Mouse (Mus musculus) forebrain, embryonic 15.5 days (tissue): Measurements from ENCODE around the gene Foxp1. TPM values are rescaled to one million over a fixed set of nuclear protein-coding genes. Genes with fewer than 3 reads are reported as not detected.

Experiments used
- ATAC-seq: fragments of 200-750 bp; cut with Nextera tagmentation; replicated peaks from 2 replicates; pipeline ENCODE4 v1.8.0; 2017; ENCODE audit warnings: mild to moderate bottlenecking, moderate TSS enrichment, moderate library complexity
- H3K27ac ChIP-seq: fragments of 300-500 bp; sonication (generic); replicated peaks from 2 replicates; pipeline ENCODE4 v1.5.1; 2015; ENCODE audit warnings: mild to moderate bottlenecking, inconsistent platforms
- H3K27me3 ChIP-seq: fragments of 300-500 bp; sonication (generic); 2 replicates; pipeline ENCODE4 v1.6.1; 2015; ENCODE audit warnings: inconsistent platforms
- H3K36me3 ChIP-seq: fragments of 300-500 bp; sonication (generic); 2 replicates; pipeline ENCODE4 v1.6.1; 2015; ENCODE audit warnings: mild to moderate bottlenecking, inconsistent platforms
- H3K4me1 ChIP-seq: fragments of 300-500 bp; sonication (generic); 2 replicates; pipeline ENCODE4 v1.6.1; 2015; ENCODE audit warnings: inconsistent platforms
- H3K4me2 ChIP-seq: fragments of 300-500 bp; sonication (generic); replicated peaks from 2 replicates; pipeline ENCODE4 v1.6.1; 2015; ENCODE audit warnings: mild to moderate bottlenecking, inconsistent platforms
- H3K4me3 ChIP-seq: fragments of 300-500 bp; sonication (generic); 2 replicates; pipeline ENCODE4 v1.5.1; 2015; ENCODE audit warnings: mild to moderate bottlenecking, inconsistent platforms
- H3K9ac ChIP-seq: fragments of 300-500 bp; sonication (generic); replicated peaks from 2 replicates; pipeline ENCODE4 v1.6.1; 2015; ENCODE audit warnings: mild to moderate bottlenecking, inconsistent platforms
- H3K9me3 ChIP-seq: fragments of 300-500 bp; sonication (generic); 2 replicates; pipeline ENCODE4 v1.6.1; 2016; ENCODE audit warnings: inconsistent platforms
- WGBS: fragments of 180-500 bp; shearing (Covaris S2); methylation state at CpG from one replicate; pipeline ENCODE4 v1.1.7; 2015; ENCODE audit warnings: mixed read lengths; 5-methylcytosine and 5-hydroxymethylcytosine counted together
- polyA plus RNA-seq: library from polyadenylated mRNA; unstranded; fragments of >200 nt; fragmentation: Nextera tagmentation; extraction: Ambion mirVana; gene quantifications from 2 replicates; pipeline ENCODE4 v1.2.1, GENCODE M21; 2015

The Foxp1 gene
- polyA plus RNA-seq, 1 experiment from 2014 or later: 102 TPM

DNA sequence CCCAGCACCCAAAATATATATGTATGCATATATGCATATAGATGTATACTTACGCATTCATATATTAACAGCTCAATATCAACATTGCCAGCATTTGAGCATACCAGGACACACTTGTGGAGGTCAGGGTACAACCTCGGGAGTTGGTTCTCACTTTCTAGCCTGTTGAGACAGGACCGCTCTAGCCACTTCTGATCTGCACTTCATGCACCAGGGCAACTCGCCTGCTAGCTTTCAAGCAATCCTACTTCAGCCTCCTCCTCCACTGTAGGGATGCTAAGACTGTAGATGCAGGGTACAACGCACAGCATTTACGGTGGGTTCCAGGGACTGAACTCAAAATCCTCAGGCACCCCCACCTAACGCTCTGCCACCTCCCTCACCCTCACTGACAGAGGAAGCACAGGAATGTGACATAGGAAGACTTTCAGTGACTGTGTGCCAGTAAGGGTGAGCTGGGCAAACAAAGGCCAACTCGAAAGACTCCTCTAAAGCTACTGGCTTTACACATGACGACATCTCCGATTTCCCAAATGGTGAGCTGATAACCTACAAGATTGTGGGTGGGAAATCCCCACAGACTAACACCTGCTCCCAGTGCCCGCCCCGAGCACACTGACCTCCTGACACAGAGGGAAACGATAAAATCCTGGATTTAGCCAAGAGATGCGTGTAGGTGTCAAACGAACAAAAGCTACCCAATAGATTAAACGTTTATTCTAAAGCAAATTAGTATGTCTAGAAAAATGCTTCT lies 93.0 kb downstream of the Foxp1 start:
- H3K4me2 ChIP-seq: no peak overlapping the region
- no peak overlapping the region for H3K27ac ChIP-seq
- 84% methylated on average over 16 of the region's 16 CpGs for WGBS
- ATAC-seq: no peak
- H3K36me3 ChIP-seq: no peaks in the 10 kb centered on the region
- H3K4me1 ChIP-seq: peaks cover 7% of the 10 kb centered on the region
- H3K9me3 ChIP-seq: no peaks in the 10 kb centered on the region
- no peak overlapping the region for H3K9ac ChIP-seq
- H3K4me3 ChIP-seq: no peak overlapping the region
- no peaks in the 10 kb centered on the region for H3K27me3 ChIP-seq

- ATAC-seq: no peak
- Histone ChIP-seq H3K9ac (no peak overlapping the region), H3K36me3 (no peaks in the 10 kb centered on the region), H3K27ac (no peak overlapping the region), H3K27me3 (no peaks in the 10 kb centered on the region), H3K4me1 (peaks cover 7% of the 10 kb centered on the region), H3K4me3 (no peak overlapping the region), H3K9me3 (no peaks in the 10 kb centered on the region), H3K4me2 (no peak overlapping the region)
- WGBS: 67% methylated on average over 2 of the region's 2 CpGs
These were observed 93.6 kb downstream of the Foxp1 start for GRCm38 (mm10) chr6:99428961-99429360.

GRCm38 (mm10) chr6:99427301-99427700 lies 95.2 kb downstream of the Foxp1 start:
- peaks cover 4% of the 10 kb centered on the region for H3K4me1 ChIP-seq
- WGBS: 87% methylated on average over 4 of the region's 4 CpGs
- H3K4me2 ChIP-seq: no peak overlapping the region
- ATAC-seq: no peak
- H3K27me3 ChIP-seq: no peaks in the 10 kb centered on the region
- no peak overlapping the region for H3K27ac ChIP-seq
- H3K9ac ChIP-seq: no peak overlapping the region
- H3K4me3 ChIP-seq: no peak overlapping the region
- no peaks in the 10 kb centered on the region for H3K36me3 ChIP-seq
- no peaks in the 10 kb centered on the region for H3K9me3 ChIP-seq

DNA sequence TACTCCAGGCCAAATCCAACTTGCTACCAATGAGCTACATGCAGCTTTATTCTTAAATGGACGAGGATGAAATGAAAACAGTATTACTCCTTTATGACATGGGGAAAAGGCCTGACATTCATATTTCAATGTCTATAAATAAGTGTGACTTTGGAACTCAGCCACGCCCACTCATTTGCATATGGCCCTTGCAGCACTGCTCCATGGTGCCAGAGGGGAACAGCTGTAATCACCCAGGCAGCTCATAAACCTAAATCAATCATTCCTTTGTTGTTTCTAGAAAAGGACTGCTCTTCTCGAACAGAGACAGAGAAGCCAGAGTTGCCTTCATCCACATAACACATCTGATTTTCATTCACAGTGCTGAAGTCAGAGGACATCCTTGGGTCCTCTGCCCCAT lies 97.5 kb downstream of the Foxp1 start:
- no peak overlapping the region for H3K4me2 ChIP-seq
- no peak for ATAC-seq
- 61% methylated on average over 3 of the region's 3 CpGs for WGBS
- H3K27me3 ChIP-seq: no peaks in the 10 kb centered on the region
- H3K4me3 ChIP-seq: no peak overlapping the region
- peaks cover 3% of the 10 kb centered on the region; the same call in 1 of the 2 replicates for H3K4me1 ChIP-seq
- no peak overlapping the region for H3K27ac ChIP-seq
- no peaks in the 10 kb centered on the region for H3K36me3 ChIP-seq
- no peaks in the 10 kb centered on the region for H3K9me3 ChIP-seq
- no peak overlapping the region for H3K9ac ChIP-seq

DNA sequence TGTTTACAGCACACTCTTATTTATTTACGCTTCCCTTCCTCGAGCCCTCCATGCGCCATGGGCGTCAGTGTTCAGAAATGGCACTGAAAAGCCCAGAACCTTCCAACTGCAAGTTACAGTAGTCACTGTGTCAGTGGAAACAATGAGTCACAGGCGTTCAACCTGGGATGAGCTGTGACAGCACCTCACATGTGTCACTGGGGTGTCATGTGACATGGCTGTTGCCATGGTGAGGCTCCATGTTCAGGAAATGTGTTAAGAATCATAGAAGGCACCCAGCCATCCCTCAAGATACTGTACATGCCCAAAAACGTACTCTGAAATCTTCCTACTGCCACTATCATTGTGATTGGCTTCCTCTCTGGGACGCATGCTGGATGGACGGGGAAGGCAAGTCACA lies 101.9 kb downstream of the Foxp1 start:
- no peak overlapping the region for H3K9ac ChIP-seq
- H3K27me3 ChIP-seq: no peaks in the 10 kb centered on the region
- peak; percentile 85 for ATAC-seq
- peaks cover 3% of the 10 kb centered on the region; the same call in 1 of the 2 replicates for H3K4me1 ChIP-seq
- no peaks in the 10 kb centered on the region for H3K36me3 ChIP-seq
- no peak overlapping the region for H3K4me3 ChIP-seq
- 69% methylated on average over 8 of the region's 8 CpGs for WGBS
- H3K4me2 ChIP-seq: no peak overlapping the region
- H3K27ac ChIP-seq: peak overlapping the region; percentile 13
- no peaks in the 10 kb centered on the region for H3K9me3 ChIP-seq

DNA sequence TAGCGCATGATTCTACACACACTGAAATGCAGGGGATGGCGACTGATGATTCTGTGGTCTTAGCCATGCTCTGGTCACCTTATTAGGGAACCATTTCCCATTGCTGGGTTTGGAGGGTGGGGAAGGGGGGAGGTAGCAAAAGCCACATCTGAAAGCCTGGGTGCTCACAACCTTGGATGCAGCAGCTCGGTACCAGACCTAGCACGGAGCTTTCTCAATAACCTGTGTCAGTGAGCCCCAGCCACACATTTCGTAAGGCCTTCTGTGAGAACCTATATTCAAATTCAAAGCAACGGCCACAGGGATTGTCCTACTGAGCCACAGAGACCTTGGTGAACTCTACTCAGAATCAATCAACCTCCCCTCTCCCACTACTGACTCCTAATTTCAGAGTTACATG lies 109.9 kb downstream of the Foxp1 start:
- WGBS: 90% methylated on average over 6 of the region's 6 CpGs
- Histone ChIP-seq H3K9me3 (no peaks in the 10 kb centered on the region), H3K27ac (no peak overlapping the region), H3K4me1 (no peaks in the 10 kb centered on the region), H3K4me3 (no peak overlapping the region), H3K36me3 (no peaks in the 10 kb centered on the region), H3K4me2 (no peak overlapping the region), H3K9ac (no peak overlapping the region), H3K27me3 (no peaks in the 10 kb centered on the region)
- ATAC-seq: no peak

GRCm38 (mm10) chr6:99409602-99410001 lies 112.9 kb downstream of the Foxp1 start:
- no peak overlapping the region for H3K4me3 ChIP-seq
- no peak for ATAC-seq
- H3K27me3 ChIP-seq: no peaks in the 10 kb centered on the region

DNA sequence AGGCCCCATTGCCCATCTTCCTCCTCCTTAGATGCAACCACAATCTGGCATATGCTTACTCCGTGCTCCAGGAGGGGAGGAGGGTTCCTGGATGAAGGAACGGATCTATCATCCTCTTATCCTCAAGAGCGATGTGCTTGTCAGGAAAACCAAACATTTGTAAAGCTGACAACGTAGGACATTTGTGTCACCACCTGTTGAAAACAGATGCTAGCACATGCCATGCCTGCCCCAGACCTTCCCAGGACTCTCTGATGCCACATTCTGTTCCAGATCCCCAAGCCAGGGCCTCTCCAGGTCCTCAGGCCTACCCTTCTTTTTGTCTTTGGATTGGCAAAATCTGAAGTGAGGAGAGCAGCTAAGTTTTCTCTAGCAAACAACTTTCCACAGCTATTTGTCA lies 113.6 kb downstream of the Foxp1 start:
- Histone ChIP-seq H3K4me1 (peaks cover 5% of the 10 kb centered on the region; the same call in 1 of the 2 replicates), H3K9me3 (no peaks in the 10 kb centered on the region), H3K4me3 (no peak overlapping the region), H3K27me3 (no peaks in the 10 kb centered on the region), H3K9ac (no peak overlapping the region), H3K36me3 (no peaks in the 10 kb centered on the region), H3K27ac (no peak overlapping the region), H3K4me2 (no peak overlapping the region)
- 91% methylated on average over 4 of the region's 4 CpGs for WGBS
- no peak for ATAC-seq

More at GRCm38 (mm10) chr6:99409602-99410001, 112.9 kb downstream of the Foxp1 start:
- no peaks in the 10 kb centered on the region for H3K36me3 ChIP-seq
- no peak overlapping the region for H3K27ac ChIP-seq
- H3K9me3 ChIP-seq: no peaks in the 10 kb centered on the region
- no peak overlapping the region for H3K4me2 ChIP-seq
- H3K9ac ChIP-seq: no peak overlapping the region
- WGBS: 86% methylated on average over 5 of the region's 5 CpGs
- peaks cover 4% of the 10 kb centered on the region; the same call in 1 of the 2 replicates for H3K4me1 ChIP-seq

- peaks cover 19% of the 10 kb centered on the region for H3K4me1 ChIP-seq
- no peaks in the 10 kb centered on the region for H3K36me3 ChIP-seq
- H3K9ac ChIP-seq: no peak overlapping the region
- ATAC-seq: no peak
- 86% methylated on average over 6 of the region's 6 CpGs for WGBS
- H3K4me3 ChIP-seq: no peak overlapping the region
- H3K27ac ChIP-seq: no peak overlapping the region
- no peak overlapping the region for H3K4me2 ChIP-seq
- no peaks in the 10 kb centered on the region for H3K27me3 ChIP-seq
- H3K9me3 ChIP-seq: no peaks in the 10 kb centered on the region
These were observed 118.6 kb downstream of the Foxp1 start for GRCm38 (mm10) chr6:99403755-99404390.

DNA sequence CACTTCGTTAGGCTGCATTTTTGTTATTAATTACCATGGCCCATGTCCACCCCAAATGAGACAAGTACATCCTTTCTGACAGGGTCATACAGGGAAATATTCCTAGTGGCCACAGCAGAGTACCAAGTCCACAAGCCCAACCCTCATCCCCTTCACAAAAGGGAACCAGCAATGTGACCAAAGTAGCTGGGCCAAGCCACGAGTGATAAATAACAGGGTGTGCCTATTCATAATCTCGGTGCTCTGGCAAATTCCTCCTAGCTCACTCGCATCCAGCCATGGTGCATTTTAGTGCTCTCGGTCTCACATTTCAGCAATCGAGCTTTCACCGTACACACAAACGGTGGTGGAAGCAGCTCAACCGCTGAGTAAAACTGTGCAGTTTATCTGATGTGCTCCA lies 119.6 kb downstream of the Foxp1 start:
- Histone ChIP-seq H3K4me2 (no peak overlapping the region), H3K36me3 (no peaks in the 10 kb centered on the region), H3K4me3 (no peak overlapping the region), H3K27me3 (no peaks in the 10 kb centered on the region), H3K4me1 (peaks cover 19% of the 10 kb centered on the region), H3K27ac (no peak overlapping the region), H3K9ac (no peak overlapping the region), H3K9me3 (no peaks in the 10 kb centered on the region)
- 65% methylated on average over 9 of the region's 9 CpGs for WGBS
- no peak for ATAC-seq

DNA sequence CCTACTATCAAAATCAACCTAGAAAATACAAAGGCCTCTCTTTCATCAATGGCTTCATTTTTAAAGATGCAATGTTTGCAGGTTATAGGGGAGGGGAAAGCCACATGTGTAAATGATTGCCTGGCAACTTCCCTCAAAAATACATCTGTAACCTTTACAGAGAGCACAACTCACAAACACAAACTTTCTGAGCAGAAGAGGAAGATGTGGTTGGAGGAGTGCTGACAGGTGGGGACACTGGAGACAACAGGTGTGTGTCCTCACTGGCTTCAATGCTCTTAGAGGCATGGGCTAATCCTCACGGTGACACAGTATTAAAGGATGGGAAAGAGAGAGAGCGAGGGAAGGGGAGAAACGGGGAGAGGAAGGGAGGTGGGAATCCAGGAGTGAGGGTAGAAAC lies 120.2 kb downstream of the Foxp1 start:
- WGBS: 84% methylated on average over 3 of the region's 3 CpGs
- Histone ChIP-seq H3K9me3 (no peaks in the 10 kb centered on the region), H3K4me1 (peaks cover 19% of the 10 kb centered on the region), H3K27ac (no peak overlapping the region), H3K27me3 (no peaks in the 10 kb centered on the region), H3K4me3 (no peak overlapping the region), H3K4me2 (no peak overlapping the region), H3K36me3 (no peaks in the 10 kb centered on the region), H3K9ac (no peak overlapping the region)
- no peak for ATAC-seq

DNA sequence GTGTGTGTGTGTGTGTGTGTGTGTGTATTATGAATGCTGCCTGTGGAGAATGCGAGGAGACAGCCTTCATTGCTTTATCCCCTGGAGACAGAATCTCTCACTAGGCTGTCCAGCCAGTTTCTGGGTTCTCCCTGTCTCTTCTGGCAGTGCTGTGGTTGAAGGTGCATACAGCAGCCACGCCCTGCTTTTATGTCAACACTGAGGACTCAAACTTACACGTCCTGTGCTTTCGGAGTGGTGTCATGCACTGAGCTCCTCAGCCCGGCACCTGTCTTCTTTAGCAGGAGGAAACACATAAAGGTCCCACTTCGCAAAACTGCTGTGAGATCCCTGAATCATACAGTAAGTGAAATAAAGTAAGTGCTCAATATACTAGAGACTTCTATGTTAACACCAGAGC lies 120.7 kb downstream of the Foxp1 start:
- H3K27ac ChIP-seq: no peak overlapping the region
- no peak overlapping the region for H3K9ac ChIP-seq
- H3K4me2 ChIP-seq: no peak overlapping the region
- H3K4me1 ChIP-seq: peaks cover 19% of the 10 kb centered on the region
- no peaks in the 10 kb centered on the region for H3K36me3 ChIP-seq
- no peak for ATAC-seq
- WGBS: 77% methylated on average over 6 of the region's 6 CpGs
- no peaks in the 10 kb centered on the region for H3K27me3 ChIP-seq
- H3K9me3 ChIP-seq: no peaks in the 10 kb centered on the region
- H3K4me3 ChIP-seq: no peak overlapping the region
